Mouse (Mus musculus): ENCODE measurements at regions not wholly inside any gene's neighbourhood (a gene's known extent, or its start where the extent isn't known, plus 50 kb on each side); places are given as distances from the start of the nearest gene placed in this dataset.

GRCm38 (mm10) chr9:73173589-73174247 is 60.5 kb downstream of the Rsl24d1 start:
- Histone ChIP-seq H3K4me2 (no peak overlapping the region), H3K4me1 (replicated peaks) (no peaks in the 10 kb centered on the region), H3K27me3 (no peaks in the 10 kb centered on the region), H3K9me3 (replicated peaks) (no peaks in the 10 kb centered on the region; the same call in 1 of the 2 replicates), H3K27ac (no peak overlapping the region), H3K9ac (no peak overlapping the region), H3K36me3 (no peaks in the 10 kb centered on the region), H3K4me3 (replicated peaks) (no peak overlapping the region)
- WGBS (ENCODE audit: insufficient replicate concordance) = 71% methylated on average over 7 of the region's 7 CpGs
- ATAC-seq (ENCODE audit: low read depth) (no peak), DNase-seq (no peak)

- Histone ChIP-seq H3K36me3 (no peaks in the 10 kb centered on the region), H3K4me3 (replicated peaks) (no peak overlapping the region), H3K27me3 (no peaks in the 10 kb centered on the region), H3K9me3 (replicated peaks) (no peaks in the 10 kb centered on the region; the same call in 1 of the 2 replicates), H3K27ac (no peak overlapping the region), H3K4me1 (replicated peaks) (no peaks in the 10 kb centered on the region), H3K4me2 (no peak overlapping the region), H3K9ac (no peak overlapping the region)
- DNase-seq (no peak), ATAC-seq (ENCODE audit: low read depth) (no peak)
Observed at GRCm38 (mm10) chr9:73176645-73177044, 63.4 kb downstream of the Rsl24d1 start.

DNA sequence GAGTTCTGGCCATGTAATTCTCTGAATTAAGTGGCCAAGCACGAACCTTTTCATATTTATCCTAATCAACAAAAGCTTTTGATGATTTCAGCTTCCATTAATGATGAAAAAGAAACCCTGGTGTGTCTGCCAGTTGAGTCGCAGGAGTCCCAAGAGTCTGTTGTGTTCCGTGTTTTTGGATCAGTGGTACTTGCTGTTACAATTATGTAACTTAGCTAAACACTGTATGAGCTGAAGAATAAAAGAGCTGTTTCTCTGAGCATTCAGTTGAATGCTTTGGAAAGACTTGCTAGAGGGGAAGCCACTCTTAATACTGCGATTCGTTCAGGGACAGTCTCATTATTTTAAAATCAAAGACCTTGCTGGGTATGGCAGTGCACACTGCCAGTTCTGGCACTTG is 70.1 kb downstream of the Rsl24d1 start:
- Histone ChIP-seq H3K9ac (no peak overlapping the region), H3K27me3 (no peaks in the 10 kb centered on the region), H3K36me3 (no peaks in the 10 kb centered on the region), H3K4me1 (replicated peaks) (no peaks in the 10 kb centered on the region), H3K4me3 (replicated peaks) (no peak overlapping the region), H3K4me2 (no peak overlapping the region), H3K9me3 (replicated peaks) (no peaks in the 10 kb centered on the region), H3K27ac (no peak overlapping the region)
- ATAC-seq (ENCODE audit: low read depth) (no peak), DNase-seq (no peak)
- WGBS (ENCODE audit: insufficient replicate concordance) = 70% methylated on average over 5 of the region's 5 CpGs

DNA sequence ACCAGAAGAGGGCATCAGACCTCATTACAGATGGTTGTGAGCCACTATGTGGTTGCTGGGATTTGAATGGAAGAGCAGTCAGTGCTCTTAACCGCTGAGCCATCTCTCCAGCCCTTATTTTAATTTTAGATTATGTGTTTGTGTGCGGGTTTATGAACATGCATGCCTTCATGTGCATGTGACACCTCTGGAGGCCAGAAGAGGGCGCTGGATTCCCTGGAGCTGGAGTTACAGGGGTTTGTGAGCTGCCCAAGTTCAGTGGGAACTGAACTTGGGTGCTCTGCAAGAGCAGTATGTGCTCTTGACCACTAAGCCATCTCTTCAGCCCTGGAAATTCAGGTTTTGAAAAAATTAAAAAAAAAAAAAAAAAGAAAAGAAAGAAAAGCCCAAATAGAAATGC is 71.7 kb downstream of the Rsl24d1 start:
- ATAC-seq (ENCODE audit: low read depth) (no peak), DNase-seq (no peak)
- H3K27me3 ChIP-seq = no peaks in the 10 kb centered on the region
- no peak overlapping the region for H3K4me2 ChIP-seq
- no peak overlapping the region for H3K4me3 ChIP-seq (replicated peaks)
- H3K36me3 ChIP-seq = no peaks in the 10 kb centered on the region
- no peaks in the 10 kb centered on the region for H3K4me1 ChIP-seq (replicated peaks)
- H3K27ac ChIP-seq = no peak overlapping the region
- no peak overlapping the region for H3K9ac ChIP-seq
- H3K9me3 ChIP-seq (replicated peaks) = no peaks in the 10 kb centered on the region
- WGBS (ENCODE audit: insufficient replicate concordance) = 28% methylated on average over 3 of the region's 3 CpGs

DNA sequence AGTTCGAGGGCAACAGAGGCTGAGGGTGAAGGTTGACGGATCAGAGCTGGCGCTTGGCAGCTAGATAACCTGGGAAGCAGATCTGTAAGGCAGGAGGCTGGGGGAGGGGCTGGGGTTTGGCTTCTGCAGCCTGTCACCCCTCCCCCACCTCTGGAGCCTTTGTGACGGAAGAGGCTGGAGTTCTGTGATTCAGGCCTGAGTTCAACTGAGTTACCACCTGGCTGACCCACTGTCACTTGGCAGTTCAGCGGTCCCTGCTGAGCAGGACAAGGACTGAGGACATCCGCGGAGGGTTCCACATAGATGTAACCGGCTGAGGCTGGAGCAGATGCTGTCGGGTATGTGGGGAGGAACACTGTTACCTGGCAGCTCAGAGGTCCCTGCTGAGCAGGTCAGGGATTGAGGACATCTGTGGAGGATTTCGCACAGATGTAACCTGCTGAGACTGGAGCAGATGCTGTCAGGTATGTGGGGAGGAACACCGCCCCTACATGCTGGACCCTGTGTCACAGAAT is 79.1 kb downstream of the Rsl24d1 start:
- Histone ChIP-seq H3K4me3 (replicated peaks) (no peak overlapping the region), H3K36me3 (no peaks in the 10 kb centered on the region), H3K27me3 (no peaks in the 10 kb centered on the region), H3K9ac (no peak overlapping the region), H3K9me3 (replicated peaks) (no peaks in the 10 kb centered on the region), H3K4me1 (replicated peaks) (no peaks in the 10 kb centered on the region), H3K27ac (no peak overlapping the region), H3K4me2 (no peak overlapping the region)
- WGBS (ENCODE audit: insufficient replicate concordance) = 30% methylated on average over 11 of the region's 11 CpGs
- ATAC-seq (ENCODE audit: low read depth) (no peak), DNase-seq (no peak)

DNA sequence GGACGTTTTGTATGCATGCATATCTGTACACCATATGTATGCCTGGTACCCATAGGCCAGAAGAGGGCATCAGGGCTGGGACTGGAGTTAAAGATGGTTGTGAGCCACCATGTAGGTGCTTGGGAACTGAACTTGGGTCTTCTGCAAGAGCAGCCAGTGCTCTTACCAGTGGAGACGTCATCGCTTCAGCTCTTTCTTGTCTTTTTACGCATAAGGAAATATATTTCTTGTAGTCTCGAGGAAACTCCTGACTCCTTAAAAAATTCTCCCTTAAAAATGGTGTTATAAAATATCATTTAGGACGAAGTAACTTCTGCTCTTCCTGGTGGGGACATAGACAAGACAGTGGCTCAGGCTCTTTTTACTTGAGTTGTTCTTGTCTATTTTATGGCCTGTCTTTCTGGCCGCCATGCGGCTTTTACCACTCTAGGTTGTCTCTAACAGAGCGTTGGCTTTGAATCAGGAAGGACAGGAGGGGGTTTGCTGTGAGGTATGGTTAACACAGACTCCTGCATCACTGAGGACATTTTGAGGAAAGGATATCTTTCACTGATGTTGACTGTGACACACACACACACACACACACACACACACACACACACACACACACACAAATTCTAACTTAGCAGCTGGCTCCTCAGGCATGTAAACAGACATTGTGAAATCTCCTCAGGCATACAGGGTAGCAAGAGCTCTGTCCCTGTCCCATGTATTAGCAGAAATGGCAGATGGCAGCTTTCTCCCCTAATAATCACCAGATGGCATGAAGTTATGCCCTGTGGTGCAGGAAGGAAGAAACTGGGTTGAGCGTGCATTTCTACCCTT is 85.2 kb downstream of the Rsl24d1 start:
- H3K4me2 ChIP-seq = no peak overlapping the region
- DNase-seq = no peak
- no peaks in the 10 kb centered on the region for H3K36me3 ChIP-seq
- no peaks in the 10 kb centered on the region for H3K27me3 ChIP-seq
- no peaks in the 10 kb centered on the region for H3K9me3 ChIP-seq (replicated peaks)
- H3K4me3 ChIP-seq (replicated peaks) = no peak overlapping the region
- ATAC-seq (ENCODE audit: low read depth) = no peak
- H3K4me1 ChIP-seq (replicated peaks) = no peaks in the 10 kb centered on the region
- no peak overlapping the region for H3K9ac ChIP-seq
- 72% methylated on average over 10 of the region's 10 CpGs for WGBS (ENCODE audit: insufficient replicate concordance)
- H3K27ac ChIP-seq = no peak overlapping the region

GRCm38 (mm10) chr9:73223111-73223510 is 109.9 kb downstream of the Rsl24d1 start:
- no peak for ATAC-seq (ENCODE audit: low read depth)
- Histone ChIP-seq H3K4me2 (no peak overlapping the region), H3K4me3 (replicated peaks) (no peak overlapping the region), H3K27ac (no peak overlapping the region), H3K9ac (no peak overlapping the region), H3K36me3 (no peaks in the 10 kb centered on the region), H3K27me3 (no peaks in the 10 kb centered on the region), H3K4me1 (replicated peaks) (no peaks in the 10 kb centered on the region), H3K9me3 (replicated peaks) (no peaks in the 10 kb centered on the region)
- WGBS (ENCODE audit: insufficient replicate concordance) = 46% methylated on average over 6 of the region's 6 CpGs
- no peak for DNase-seq

GRCm38 (mm10) chr9:73240188-73240587 is 127.0 kb downstream of the Rsl24d1 start:
- WGBS (ENCODE audit: insufficient replicate concordance) = 18% methylated on average over 5 of the region's 5 CpGs
- DNase-seq = no peak
- H3K9ac ChIP-seq = no peak overlapping the region

GRCm38 (mm10) chr9:73242521-73243308 is 129.5 kb downstream of the Rsl24d1 start:
- H3K4me3 ChIP-seq (replicated peaks) = no peak overlapping the region
- no peak overlapping the region for H3K27ac ChIP-seq
- H3K9ac ChIP-seq = no peak overlapping the region
- DNase-seq (no peak), ATAC-seq (ENCODE audit: low read depth) (no peak)
- no peaks in the 10 kb centered on the region for H3K9me3 ChIP-seq (replicated peaks)
- 51% methylated on average over 4 of the region's 4 CpGs for WGBS (ENCODE audit: insufficient replicate concordance)
- H3K4me1 ChIP-seq (replicated peaks) = no peaks in the 10 kb centered on the region
- H3K36me3 ChIP-seq = no peaks in the 10 kb centered on the region
- H3K27me3 ChIP-seq = no peaks in the 10 kb centered on the region
- no peak overlapping the region for H3K4me2 ChIP-seq

More at GRCm38 (mm10) chr9:73240188-73240587, 127.0 kb downstream of the Rsl24d1 start:
- H3K27me3 ChIP-seq = no peaks in the 10 kb centered on the region
- no peak overlapping the region for H3K4me3 ChIP-seq (replicated peaks)
- no peaks in the 10 kb centered on the region for H3K9me3 ChIP-seq (replicated peaks)
- no peak overlapping the region for H3K4me2 ChIP-seq
- no peak overlapping the region for H3K27ac ChIP-seq
- ATAC-seq (ENCODE audit: low read depth) = no peak
- H3K4me1 ChIP-seq (replicated peaks) = no peaks in the 10 kb centered on the region
- no peaks in the 10 kb centered on the region for H3K36me3 ChIP-seq

- 46% methylated on average over 3 of the region's 3 CpGs for WGBS (ENCODE audit: insufficient replicate concordance)
- Histone ChIP-seq H3K9me3 (replicated peaks) (no peaks in the 10 kb centered on the region), H3K4me1 (replicated peaks) (no peaks in the 10 kb centered on the region), H3K4me3 (replicated peaks) (no peak overlapping the region), H3K27ac (no peak overlapping the region), H3K36me3 (no peaks in the 10 kb centered on the region), H3K27me3 (no peaks in the 10 kb centered on the region), H3K4me2 (no peak overlapping the region), H3K9ac (no peak overlapping the region)
- ATAC-seq (ENCODE audit: low read depth) (no peak), DNase-seq (no peak)
Observed at GRCm38 (mm10) chr9:73244177-73244576, 131.0 kb downstream of the Rsl24d1 start.

DNA sequence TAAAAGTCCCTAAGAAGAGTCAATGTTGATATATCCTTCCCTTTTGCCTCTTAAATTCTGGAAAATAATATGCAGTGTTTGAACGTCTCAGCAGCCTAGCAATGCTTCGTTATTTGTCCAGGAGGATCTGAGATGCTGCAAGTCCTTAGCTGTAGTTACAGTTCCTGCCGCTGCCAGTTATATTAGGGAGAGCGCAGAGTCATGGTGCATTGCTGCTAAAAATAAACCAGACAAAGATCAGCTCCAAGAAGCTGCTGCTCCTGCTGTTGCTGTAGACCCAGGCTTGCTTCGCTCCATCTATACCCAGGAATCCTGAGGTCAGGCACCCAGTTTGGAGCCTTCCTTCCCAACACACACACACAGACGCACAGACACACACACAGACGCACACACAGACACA is 132.3 kb downstream of the Rsl24d1 start:
- H3K4me3 ChIP-seq (replicated peaks) = no peak overlapping the region
- WGBS (ENCODE audit: insufficient replicate concordance) = 55% methylated on average over 7 of the region's 7 CpGs
- no peaks in the 10 kb centered on the region for H3K36me3 ChIP-seq
- ATAC-seq (ENCODE audit: low read depth) (no peak), DNase-seq (no peak)
- H3K27ac ChIP-seq = no peak overlapping the region
- no peak overlapping the region for H3K4me2 ChIP-seq
- H3K9me3 ChIP-seq (replicated peaks) = no peaks in the 10 kb centered on the region
- no peaks in the 10 kb centered on the region for H3K4me1 ChIP-seq (replicated peaks)
- no peaks in the 10 kb centered on the region for H3K27me3 ChIP-seq
- no peak overlapping the region for H3K9ac ChIP-seq

Measured in liver, embryonic 13.5 days (tissue).